Mouse (Mus musculus) kidney, embryonic 15.5 days (tissue): ENCODE measurements around the gene Nrsn1. TPM values are rescaled to one million over a fixed set of nuclear protein-coding genes. Genes with fewer than 3 reads are reported as not detected.
"Not testable (repeated sequence)": the region's sequence is repeated elsewhere in the genome, so short reads cannot be mapped to it uniquely, and the experiment has no call there.

ENCODE experiments used
- ATAC-seq: fragments of 200-750 bp; cut with Nextera tagmentation; replicated peaks from 2 replicates; pipeline ENCODE4 v1.8.0; 2017; ENCODE audit warnings: moderate TSS enrichment; ENCODE audit not compliant: low FRiP score
- H3K27ac ChIP-seq: fragments of 300-500 bp; sonication (generic); 2 replicates; pipeline ENCODE4 v1.5.1; 2015; ENCODE audit warnings: mild to moderate bottlenecking, inconsistent platforms
- H3K27me3 ChIP-seq: fragments of 300-500 bp; sonication (generic); 2 replicates; pipeline ENCODE4 v1.6.1; 2015; ENCODE audit warnings: inconsistent platforms
- H3K36me3 ChIP-seq: fragments of 300-500 bp; sonication (generic); 2 replicates; pipeline ENCODE4 v1.6.1; 2015; ENCODE audit warnings: inconsistent platforms
- H3K4me1 ChIP-seq: fragments of 300-500 bp; sonication (generic); 2 replicates; pipeline ENCODE4 v1.6.1; 2015; ENCODE audit warnings: inconsistent platforms
- H3K4me2 ChIP-seq: fragments of 300-500 bp; sonication (generic); 2 replicates; pipeline ENCODE4 v1.6.1; 2015; ENCODE audit warnings: moderate library complexity, mild to moderate bottlenecking, inconsistent platforms
- H3K4me3 ChIP-seq: fragments of 300-500 bp; sonication (generic); replicated peaks from 2 replicates; pipeline ENCODE4 v1.5.1; 2015; ENCODE audit warnings: mild to moderate bottlenecking, inconsistent platforms
- H3K9ac ChIP-seq: fragments of 300-500 bp; sonication (generic); 2 replicates; pipeline ENCODE4 v1.6.1; 2015; ENCODE audit warnings: mild to moderate bottlenecking, inconsistent platforms
- H3K9me3 ChIP-seq: fragments of 300-500 bp; sonication (generic); replicated peaks from 2 replicates; pipeline ENCODE4 v1.6.1; 2016; ENCODE audit warnings: inconsistent platforms
- WGBS: fragments of 180-500 bp; shearing (Covaris S2); methylation state at CpG from one replicate; pipeline ENCODE4 v1.1.7; 2015; ENCODE audit warnings: mixed read lengths; 5-methylcytosine and 5-hydroxymethylcytosine counted together
- polyA plus RNA-seq: library from polyadenylated mRNA; unstranded; fragments of >200 nt; fragmentation: Nextera tagmentation; extraction: Ambion mirVana; gene quantifications from 2 replicates; pipeline ENCODE4 v1.2.1, GENCODE M21; 2015

Nrsn1 gene
- 0.46 and 1.0 TPM in 2 replicates for polyA plus RNA-seq

- ATAC-seq, H3K9ac ChIP-seq, H3K27me3 ChIP-seq: not testable (repeated sequence)
Measured at GRCm38 (mm10) chr13:25270402-25270801, at the start of gene Nrsn1. Gene Nrsn1, minus strand, starts transcription at chr13:25270502.

DNA sequence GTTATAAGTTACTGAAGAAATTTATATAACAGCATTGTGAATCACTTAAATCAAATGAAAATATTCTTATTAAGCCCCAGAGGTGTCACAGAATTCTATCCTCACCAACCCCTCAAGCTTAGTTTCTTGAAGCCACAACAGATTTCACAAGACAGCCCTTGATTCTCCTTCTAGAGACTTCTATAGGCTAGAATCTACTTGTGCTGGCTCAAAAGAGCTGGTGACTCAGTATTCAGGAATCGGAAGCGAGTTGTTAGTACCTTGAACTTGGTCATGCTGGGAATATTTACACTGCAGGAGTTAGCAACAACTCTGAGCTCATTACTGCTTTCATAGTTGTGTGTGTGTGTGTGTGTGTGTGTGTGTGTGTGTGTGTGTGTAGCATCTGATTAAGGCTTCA is 41.8 kb upstream of the Nrsn1 start:
- Histone ChIP-seq H3K4me3 (no peak overlapping the region), H3K4me2 (no peak overlapping the region), H3K9ac (no peak overlapping the region), H3K36me3 (no peaks in the 10 kb centered on the region), H3K4me1 (no peaks in the 10 kb centered on the region), H3K27me3 (no peaks in the 10 kb centered on the region), H3K9me3 (no peaks in the 10 kb centered on the region), H3K27ac (no peak overlapping the region)
- ATAC-seq, result no peak
- 87% methylated on average over 2 of the region's 2 CpGs for WGBS

More at GRCm38 (mm10) chr13:25270402-25270801, at the start of gene Nrsn1:
- H3K27ac ChIP-seq, H3K9me3 ChIP-seq, H3K36me3 ChIP-seq: not testable (repeated sequence)
- Histone ChIP-seq H3K4me2 (peak within 1 kb of the TSS; percentile 90), H3K4me3 (peak within 1 kb of the TSS; percentile 43), H3K4me1 (peaks cover 11% of the 10 kb centered on the region)
- WGBS, result 36% methylated on average over 2 of the region's 2 CpGs

- H3K9me3 ChIP-seq, result no peaks in the 10 kb centered on the region
- no peak overlapping the region for H3K27ac ChIP-seq
- H3K4me3 ChIP-seq, result no peak overlapping the region
- H3K4me1 ChIP-seq, result no peaks in the 10 kb centered on the region
- no peaks in the 10 kb centered on the region for H3K36me3 ChIP-seq
- H3K9ac ChIP-seq, result no peak overlapping the region
- no peak overlapping the region for H3K4me2 ChIP-seq
- no peaks in the 10 kb centered on the region for H3K27me3 ChIP-seq
- ATAC-seq, result no peak
Measured at GRCm38 (mm10) chr13:25310068-25310467, 39.8 kb upstream of the Nrsn1 start.

DNA sequence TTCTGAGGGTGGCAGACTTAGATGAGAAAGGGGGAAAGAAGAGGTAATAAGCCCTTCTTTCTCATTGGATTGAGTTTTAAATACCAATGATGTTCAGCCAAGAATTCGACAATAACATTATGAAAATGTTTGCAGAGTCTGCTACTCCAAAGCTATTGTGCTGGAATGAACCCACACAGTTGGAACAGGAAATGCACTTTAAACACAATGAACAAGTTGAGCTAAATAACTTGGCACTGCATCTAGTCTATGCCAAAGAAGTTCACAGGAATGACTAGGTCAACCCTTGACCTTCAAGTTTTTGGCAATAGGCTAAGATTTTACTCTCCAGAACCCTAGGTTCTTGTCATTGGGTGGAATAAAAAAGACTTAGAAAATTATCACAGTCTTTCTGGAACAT is 18.4 kb upstream of the Nrsn1 start:
- H3K36me3 ChIP-seq, result no peaks in the 10 kb centered on the region
- WGBS, result 83% methylated on average over 1 of the region's 1 CpGs
- H3K4me3 ChIP-seq, result no peak overlapping the region
- no peak overlapping the region for H3K27ac ChIP-seq
- no peak overlapping the region for H3K4me2 ChIP-seq
- no peak for ATAC-seq
- no peaks in the 10 kb centered on the region for H3K4me1 ChIP-seq
- no peak overlapping the region for H3K9ac ChIP-seq
- H3K9me3 ChIP-seq, result no peaks in the 10 kb centered on the region
- H3K27me3 ChIP-seq, result no peaks in the 10 kb centered on the region

- no peak overlapping the region for H3K4me3 ChIP-seq
- no peak overlapping the region for H3K9ac ChIP-seq
- H3K27ac ChIP-seq, result no peak overlapping the region
- H3K36me3 ChIP-seq, result no peaks in the 10 kb centered on the region
- no peaks in the 10 kb centered on the region for H3K9me3 ChIP-seq
- no peaks in the 10 kb centered on the region for H3K27me3 ChIP-seq
- no peak overlapping the region for H3K4me2 ChIP-seq
- no peak for ATAC-seq
- H3K4me1 ChIP-seq, result peaks cover 3% of the 10 kb centered on the region
- 50% methylated on average over 5 of the region's 5 CpGs for WGBS
Measured at GRCm38 (mm10) chr13:25274934-25275565, 4.7 kb upstream of the Nrsn1 start.

GRCm38 (mm10) chr13:25272189-25272588 is 1.9 kb upstream of the Nrsn1 start:
- Histone ChIP-seq H3K4me1 (peaks cover 11% of the 10 kb centered on the region), H3K9ac (no peak overlapping the region), H3K27me3 (no peaks in the 10 kb centered on the region), H3K4me2 (no peak overlapping the region), H3K27ac (no peak overlapping the region), H3K4me3 (no peak overlapping the region), H3K36me3 (no peaks in the 10 kb centered on the region), H3K9me3 (no peaks in the 10 kb centered on the region)
- ATAC-seq, result no peak
- 65% methylated on average over 4 of the region's 4 CpGs for WGBS

DNA sequence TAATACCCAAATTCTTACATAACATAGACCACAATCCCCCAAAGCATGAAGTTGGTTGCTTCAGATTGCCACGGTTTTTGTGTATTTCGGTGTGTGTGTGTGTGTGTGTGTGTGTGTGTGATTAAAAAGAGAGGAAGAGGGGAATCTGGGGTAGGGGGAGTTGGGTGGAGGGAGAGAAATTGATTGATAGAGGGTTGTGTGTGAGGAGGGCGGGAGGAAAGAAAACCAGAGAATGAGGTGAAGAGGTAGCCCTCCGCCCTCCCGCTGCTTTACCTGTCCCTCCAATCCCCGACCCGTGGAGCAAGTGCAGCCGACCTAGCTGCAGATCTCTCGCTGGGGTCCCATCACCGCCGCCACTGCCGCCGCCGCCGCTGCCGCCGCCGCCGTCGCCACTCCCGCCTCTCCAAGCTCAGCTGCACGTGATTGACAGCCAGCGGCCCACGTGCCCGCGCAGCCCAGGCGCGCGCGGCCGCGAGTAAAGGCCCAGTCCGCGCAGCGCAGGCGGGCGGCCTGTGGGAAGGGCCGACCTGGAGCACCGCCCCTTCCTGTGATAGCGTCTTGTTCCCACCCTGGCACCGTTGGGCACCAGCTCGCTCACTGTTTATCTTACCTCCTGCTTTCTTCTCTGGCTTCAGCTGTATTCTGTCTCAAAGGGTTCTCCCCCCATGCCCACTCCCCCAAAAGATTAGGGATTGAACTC is 583 bp downstream of the Nrsn1 start:
- H3K27ac ChIP-seq, result no peak overlapping the region
- ATAC-seq, result peak; percentile 88
- no peak overlapping the region for H3K9ac ChIP-seq
- no peaks in the 10 kb centered on the region for H3K36me3 ChIP-seq
- H3K27me3 ChIP-seq, result no peaks in the 10 kb centered on the region
- no peaks in the 10 kb centered on the region for H3K9me3 ChIP-seq
- 4% methylated on average over 40 of the region's 42 CpGs for WGBS
- peak overlapping the region; percentile 90 for H3K4me2 ChIP-seq
- H3K4me3 ChIP-seq, result peak overlapping the region; percentile 43
- peaks cover 11% of the 10 kb centered on the region for H3K4me1 ChIP-seq

GRCm38 (mm10) chr13:25269039-25269438 is 1.3 kb downstream of the Nrsn1 start:
- Histone ChIP-seq H3K27ac (no peak overlapping the region), H3K4me3 (no peak overlapping the region), H3K27me3 (no peaks in the 10 kb centered on the region), H3K4me1 (peaks cover 11% of the 10 kb centered on the region), H3K36me3 (no peaks in the 10 kb centered on the region), H3K9ac (no peak overlapping the region), H3K9me3 (no peaks in the 10 kb centered on the region), H3K4me2 (peak overlapping the region; percentile 90; the same call in 1 of the 2 replicates)
- peak; percentile 85 for ATAC-seq
- 6% methylated on average over 2 of the region's 2 CpGs for WGBS

DNA sequence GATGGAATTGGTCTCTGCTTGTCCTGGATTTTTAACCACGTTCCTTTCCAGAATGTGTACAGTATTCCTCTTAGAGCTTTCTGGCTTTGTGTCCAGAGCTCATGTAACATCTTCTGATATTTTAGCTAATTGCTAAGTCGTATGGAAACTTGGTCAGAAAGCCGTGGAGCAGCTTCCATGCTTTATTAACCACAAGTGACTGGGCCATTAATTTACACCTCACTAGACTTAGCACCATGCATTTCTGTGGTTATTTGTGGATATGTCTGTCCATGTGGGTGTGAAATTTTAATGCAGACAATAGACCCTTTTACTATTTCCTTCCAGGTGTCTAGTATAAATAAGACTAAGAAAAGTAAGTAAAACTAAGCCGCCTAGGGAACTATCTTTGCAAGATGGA is 7.6 kb downstream of the Nrsn1 start:
- H3K9ac ChIP-seq, result no peak overlapping the region
- no peak overlapping the region for H3K4me2 ChIP-seq
- H3K9me3 ChIP-seq, result no peaks in the 10 kb centered on the region
- H3K27me3 ChIP-seq, result no peaks in the 10 kb centered on the region
- 43% methylated on average over 4 of the region's 4 CpGs for WGBS
- H3K4me1 ChIP-seq, result peaks cover 2% of the 10 kb centered on the region; the same call in 1 of the 2 replicates
- H3K27ac ChIP-seq, result no peak overlapping the region
- no peaks in the 10 kb centered on the region for H3K36me3 ChIP-seq
- no peak for ATAC-seq
- no peak overlapping the region for H3K4me3 ChIP-seq

DNA sequence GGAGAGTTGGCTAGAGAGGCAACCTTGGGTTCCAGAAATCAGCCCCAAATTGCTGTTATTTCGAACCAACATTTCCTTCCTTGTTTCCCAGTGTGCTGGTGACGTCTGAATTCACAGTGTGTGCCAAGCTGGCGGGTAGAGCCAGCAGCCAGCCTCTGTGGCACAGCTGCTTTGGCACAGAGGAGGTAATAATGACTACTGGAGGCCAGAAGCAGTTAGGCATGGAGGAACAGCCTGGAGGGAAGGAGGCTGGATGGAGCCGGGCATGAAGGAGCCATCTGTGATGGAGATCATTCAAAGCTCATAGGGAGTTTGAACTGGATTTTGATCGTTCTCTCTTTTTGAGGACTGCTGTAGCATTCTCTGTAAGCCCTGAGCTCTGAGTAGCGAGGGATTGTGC is 12.7 kb downstream of the Nrsn1 start:
- WGBS, result 86% methylated on average over 6 of the region's 6 CpGs
- Histone ChIP-seq H3K4me1 (peaks cover 5% of the 10 kb centered on the region), H3K4me2 (no peak overlapping the region), H3K9me3 (no peaks in the 10 kb centered on the region), H3K27ac (no peak overlapping the region), H3K36me3 (no peaks in the 10 kb centered on the region), H3K4me3 (no peak overlapping the region), H3K27me3 (no peaks in the 10 kb centered on the region), H3K9ac (no peak overlapping the region)
- no peak for ATAC-seq

- no peak overlapping the region for H3K27ac ChIP-seq
- WGBS, result 54% methylated on average over 9 of the region's 9 CpGs
Measured at GRCm38 (mm10) chr13:25254478-25255263, 15.6 kb downstream of the Nrsn1 start.

DNA sequence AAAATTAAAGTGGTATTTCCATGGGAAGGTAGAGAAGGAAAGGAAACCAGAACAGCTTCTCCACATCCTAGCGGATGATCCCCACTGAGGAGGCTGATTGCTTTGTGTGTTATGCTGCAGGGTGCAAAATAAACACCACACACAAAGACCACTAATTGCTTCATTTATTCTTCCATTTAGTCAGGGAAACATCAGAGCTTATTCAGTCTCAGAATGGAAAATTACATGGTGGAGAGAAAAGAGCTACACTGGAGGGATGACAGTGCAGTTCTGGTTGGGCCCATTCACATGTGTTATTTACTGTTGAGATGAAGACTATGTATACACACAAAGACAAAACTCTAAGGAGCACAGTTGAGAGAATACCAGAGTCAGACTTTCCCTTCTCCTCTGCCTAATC is 18.4 kb downstream of the Nrsn1 start:
- Histone ChIP-seq H3K36me3 (no peaks in the 10 kb centered on the region), H3K27me3 (no peaks in the 10 kb centered on the region), H3K9ac (no peak overlapping the region), H3K4me2 (no peak overlapping the region), H3K4me1 (peaks cover 2% of the 10 kb centered on the region; the same call in 1 of the 2 replicates), H3K4me3 (no peak overlapping the region), H3K27ac (no peak overlapping the region), H3K9me3 (no peaks in the 10 kb centered on the region)
- WGBS, result 87% methylated on average over 1 of the region's 1 CpGs
- no peak for ATAC-seq

More at GRCm38 (mm10) chr13:25254478-25255263, 15.6 kb downstream of the Nrsn1 start:
- no peak overlapping the region for H3K9ac ChIP-seq
- peaks cover 2% of the 10 kb centered on the region; the same call in 1 of the 2 replicates for H3K4me1 ChIP-seq
- H3K4me3 ChIP-seq, result no peak overlapping the region
- no peak overlapping the region for H3K4me2 ChIP-seq
- H3K36me3 ChIP-seq, result no peaks in the 10 kb centered on the region
- H3K9me3 ChIP-seq, result no peaks in the 10 kb centered on the region
- H3K27me3 ChIP-seq, result no peaks in the 10 kb centered on the region
- ATAC-seq, result peak; percentile 56; the same call in 1 of the 2 replicates
